Mouse (Mus musculus): ENCODE measurements around the gene Lrpprc. TPM values are rescaled to one million over a fixed set of nuclear protein-coding genes. Genes with fewer than 3 reads are reported as not detected.
"Not testable (repeated sequence)": the region's sequence is repeated elsewhere in the genome, so short reads cannot be mapped to it uniquely, and the experiment has no call there.

Gene Lrpprc
- total RNA-seq (2017), result 40.3 and 41.6 TPM in 2 replicates

DNA sequence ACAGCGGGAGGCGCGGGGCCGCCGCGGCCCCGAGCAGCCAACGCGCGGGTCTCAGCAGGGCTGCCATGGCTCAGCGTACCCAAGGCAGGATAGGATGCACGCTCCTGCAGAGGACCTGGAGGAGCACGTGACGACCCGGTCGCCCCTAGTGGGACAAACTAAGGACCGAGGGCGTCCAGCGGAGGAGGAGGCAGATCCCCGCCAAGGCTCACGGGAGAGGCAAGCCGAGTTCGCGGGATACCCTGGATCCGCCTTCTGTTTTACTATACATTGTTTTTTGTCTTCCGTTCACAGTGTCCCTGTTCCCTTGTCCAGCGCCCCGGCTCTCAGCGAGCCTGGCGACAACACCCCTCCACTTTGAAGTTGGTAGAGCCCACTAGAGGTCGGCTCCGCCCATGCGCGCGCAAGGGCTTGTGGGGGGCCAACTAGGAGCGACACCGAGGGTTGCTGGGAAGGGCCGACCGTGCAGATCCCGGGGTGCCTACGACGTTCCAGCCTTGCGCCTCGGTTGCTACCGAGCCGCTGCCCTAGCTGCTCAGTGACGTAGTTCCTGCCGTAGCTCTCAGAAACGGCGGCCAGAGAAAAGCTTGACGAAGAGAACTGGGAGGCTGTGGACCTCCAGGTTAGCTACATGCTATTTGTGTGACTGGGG is at the start of gene Lrpprc:
Gene Lrpprc, minus strand, starts transcription at position 343 of the 652 bp plus-strand sequence.
- peak; percentile 95 for ATAC-seq (ENCODE audit: extremely low read depth, insufficient number of reproducible peaks, low FRiP score, poor library complexity, severe bottlenecking)

- peak; percentile 79 for ATAC-seq (ENCODE audit: extremely low read depth, insufficient number of reproducible peaks, low FRiP score, poor library complexity, severe bottlenecking)
These were observed 47.2 kb upstream of the Lrpprc start for GRCm38 (mm10) chr17:84837780-84838179.

GRCm38 (mm10) chr17:84835249-84835648 is 44.7 kb upstream of the Lrpprc start:
- ATAC-seq (ENCODE audit: extremely low read depth, insufficient number of reproducible peaks, low FRiP score, poor library complexity, severe bottlenecking), result no peak

GRCm38 (mm10) chr17:84832346-84832745 is 41.8 kb upstream of the Lrpprc start:
- ATAC-seq (ENCODE audit: extremely low read depth, insufficient number of reproducible peaks, low FRiP score, poor library complexity, severe bottlenecking), result no peak

- ATAC-seq (ENCODE audit: extremely low read depth, insufficient number of reproducible peaks, low FRiP score, poor library complexity, severe bottlenecking), result no peak
These were observed 37.7 kb upstream of the Lrpprc start for GRCm38 (mm10) chr17:84828301-84828700.

GRCm38 (mm10) chr17:84820603-84821002 is 30.0 kb upstream of the Lrpprc start:
- ATAC-seq (ENCODE audit: extremely low read depth, insufficient number of reproducible peaks, low FRiP score, poor library complexity, severe bottlenecking), result no peak

GRCm38 (mm10) chr17:84818390-84818789 is 27.8 kb upstream of the Lrpprc start:
- no peak for ATAC-seq (ENCODE audit: extremely low read depth, insufficient number of reproducible peaks, low FRiP score, poor library complexity, severe bottlenecking)

GRCm38 (mm10) chr17:84816014-84816461 is 25.4 kb upstream of the Lrpprc start:
- ATAC-seq (ENCODE audit: extremely low read depth, insufficient number of reproducible peaks, low FRiP score, poor library complexity, severe bottlenecking), result no peak

- ATAC-seq (ENCODE audit: extremely low read depth, insufficient number of reproducible peaks, low FRiP score, poor library complexity, severe bottlenecking), result no peak
These were observed 24.3 kb upstream of the Lrpprc start for GRCm38 (mm10) chr17:84814905-84815304.

GRCm38 (mm10) chr17:84814192-84814591 is 23.6 kb upstream of the Lrpprc start:
- ATAC-seq (ENCODE audit: extremely low read depth, insufficient number of reproducible peaks, low FRiP score, poor library complexity, severe bottlenecking), result not testable (repeated sequence)

DNA sequence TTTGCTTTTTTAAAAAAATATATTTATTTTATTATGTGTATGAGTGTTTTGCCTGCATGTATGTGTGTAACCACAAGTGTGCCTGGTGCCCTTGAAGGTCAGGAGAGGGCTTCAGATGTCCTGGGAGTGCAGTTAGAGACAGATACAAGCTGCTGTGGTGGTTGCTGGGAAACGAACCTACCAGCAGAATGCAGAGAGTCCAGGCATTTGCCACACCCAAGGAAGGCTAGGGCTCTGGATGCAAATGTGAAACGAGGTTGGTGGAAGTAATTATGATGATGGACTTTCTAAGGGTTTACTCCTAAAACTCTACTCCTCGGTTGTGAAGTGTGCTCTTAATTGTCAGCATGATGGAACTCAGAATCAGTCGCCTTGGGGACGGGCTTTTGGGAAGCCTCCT is 1.4 kb upstream of the Lrpprc start:
- no peak for ATAC-seq (ENCODE audit: extremely low read depth, insufficient number of reproducible peaks, low FRiP score, poor library complexity, severe bottlenecking)

DNA sequence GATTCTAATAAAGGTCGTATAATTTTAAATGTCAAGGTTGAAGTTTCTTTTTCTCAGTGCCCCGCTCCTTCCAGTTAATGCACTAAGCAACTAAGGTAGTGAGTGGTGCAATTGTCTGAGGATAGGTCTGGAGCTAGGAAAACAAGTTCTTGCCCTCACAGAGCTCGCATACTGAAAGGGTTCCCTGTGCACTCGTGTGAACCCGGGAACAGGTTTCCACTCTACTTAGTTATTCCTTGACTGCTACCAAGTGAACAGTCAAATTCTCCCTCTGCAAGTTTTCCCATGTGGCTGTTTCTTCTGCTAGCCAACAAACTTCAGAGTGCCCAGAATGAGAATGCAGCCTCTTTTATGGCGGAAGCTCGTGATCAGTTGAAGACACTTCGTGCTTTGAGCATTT is 567 bp upstream of the Lrpprc start:
- ATAC-seq (ENCODE audit: extremely low read depth, insufficient number of reproducible peaks, low FRiP score, poor library complexity, severe bottlenecking), result no peak

- ATAC-seq (ENCODE audit: extremely low read depth, insufficient number of reproducible peaks, low FRiP score, poor library complexity, severe bottlenecking), result no peak
These were observed 546 bp downstream of the Lrpprc start for GRCm38 (mm10) chr17:84790043-84790442.

DNA sequence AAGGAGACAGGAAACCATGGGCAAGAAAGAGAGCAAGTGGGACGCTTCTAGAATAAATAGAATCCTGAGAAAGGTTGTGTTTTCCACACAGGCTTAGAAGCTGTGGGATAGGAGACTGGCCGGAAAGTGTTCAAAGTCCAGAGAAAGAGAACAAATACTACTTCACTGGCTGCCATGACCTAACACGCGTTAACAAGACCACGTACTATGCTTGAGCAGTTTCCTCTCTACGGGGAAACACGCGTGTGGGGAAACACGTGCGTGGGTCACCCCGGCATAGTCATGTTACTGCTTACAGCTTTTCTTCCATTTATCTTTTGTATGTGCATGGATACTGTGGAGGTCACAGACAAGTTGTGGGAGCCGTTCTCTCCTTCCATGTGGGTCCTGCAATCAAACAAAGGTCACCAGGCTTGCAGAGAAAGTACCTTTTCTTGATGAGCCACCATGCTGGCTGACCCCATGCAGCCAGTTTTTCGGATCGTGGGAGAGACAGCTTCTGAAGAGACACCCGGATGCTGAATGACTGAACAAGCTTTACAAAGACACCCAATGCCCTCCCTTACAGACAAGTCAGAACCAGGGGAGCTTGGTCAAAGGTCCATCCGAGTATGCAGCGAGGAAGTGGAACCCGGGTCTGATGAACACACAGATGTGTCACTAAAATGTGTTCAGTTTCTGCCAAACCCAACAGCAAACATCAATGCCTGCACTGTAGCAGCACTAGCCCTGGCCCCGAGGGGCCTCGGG is 2.0 kb downstream of the Lrpprc start:
- ATAC-seq (ENCODE audit: extremely low read depth, insufficient number of reproducible peaks, low FRiP score, poor library complexity, severe bottlenecking), result no peak

DNA sequence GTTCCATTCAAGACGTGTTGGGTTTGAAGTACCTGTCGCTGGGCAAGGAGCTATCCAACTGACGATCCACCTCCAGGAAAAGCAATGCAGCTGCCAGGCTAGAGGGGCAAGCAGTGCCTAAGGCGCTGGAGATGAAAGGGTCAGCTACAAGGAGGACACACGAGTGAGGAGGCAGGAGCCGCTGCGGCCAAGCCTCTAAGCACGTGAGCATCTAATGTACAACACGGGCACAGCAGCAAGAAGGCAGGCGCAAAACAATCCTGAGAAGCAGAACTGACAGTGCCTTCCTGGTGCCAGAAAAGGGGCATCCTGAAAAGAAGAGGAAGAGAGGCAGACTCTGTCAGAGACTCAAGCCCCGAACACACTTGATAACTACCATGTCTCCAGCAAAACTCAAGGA is 3.1 kb downstream of the Lrpprc start:
- no peak for ATAC-seq (ENCODE audit: extremely low read depth, insufficient number of reproducible peaks, low FRiP score, poor library complexity, severe bottlenecking)

- no peak for ATAC-seq (ENCODE audit: extremely low read depth, insufficient number of reproducible peaks, low FRiP score, poor library complexity, severe bottlenecking)
These were observed 3.7 kb downstream of the Lrpprc start for GRCm38 (mm10) chr17:84786911-84787310.

DNA sequence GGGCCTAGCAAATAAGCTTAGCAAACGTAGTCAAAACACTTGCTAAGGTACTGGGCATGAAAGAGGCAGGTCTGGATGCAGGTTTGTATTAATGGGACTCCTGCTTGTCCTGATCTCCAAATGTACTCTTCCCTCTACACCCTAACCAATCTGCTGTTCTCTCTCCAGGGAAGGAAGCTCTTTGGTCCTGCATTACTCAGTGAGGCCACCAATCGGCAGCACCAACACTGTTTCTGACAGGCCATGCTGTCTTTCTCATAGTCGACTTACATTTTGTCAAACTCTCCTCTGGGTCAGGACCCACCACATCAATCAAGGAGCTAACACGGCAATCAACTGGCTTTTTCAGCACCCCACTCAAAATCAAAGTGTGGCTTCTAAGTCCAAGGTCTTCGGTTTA is 5.4 kb downstream of the Lrpprc start:
- ATAC-seq (ENCODE audit: extremely low read depth, insufficient number of reproducible peaks, low FRiP score, poor library complexity, severe bottlenecking), result no peak

GRCm38 (mm10) chr17:84783491-84783890 is 7.1 kb downstream of the Lrpprc start:
- no peak for ATAC-seq (ENCODE audit: extremely low read depth, insufficient number of reproducible peaks, low FRiP score, poor library complexity, severe bottlenecking)

DNA sequence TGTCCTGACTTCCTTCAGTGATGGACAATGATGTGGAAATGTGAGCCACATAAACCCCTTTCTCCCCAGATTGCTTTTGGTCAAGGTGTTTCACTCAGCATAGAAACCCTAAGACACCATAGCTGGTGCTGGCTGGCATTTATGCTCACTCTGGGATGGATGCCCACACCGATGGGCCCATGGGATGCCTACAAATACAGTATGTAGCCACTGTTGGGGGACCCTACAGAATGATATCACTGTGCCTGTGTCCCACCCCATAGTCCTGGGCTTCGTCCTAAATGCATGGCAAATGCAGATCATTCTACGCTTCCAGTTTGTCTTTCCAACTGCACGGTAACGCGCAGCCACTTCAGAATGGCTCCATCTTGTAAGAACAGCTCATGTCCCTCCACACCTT is 10.3 kb downstream of the Lrpprc start:
- ATAC-seq (ENCODE audit: extremely low read depth, insufficient number of reproducible peaks, low FRiP score, poor library complexity, severe bottlenecking), result no peak

DNA sequence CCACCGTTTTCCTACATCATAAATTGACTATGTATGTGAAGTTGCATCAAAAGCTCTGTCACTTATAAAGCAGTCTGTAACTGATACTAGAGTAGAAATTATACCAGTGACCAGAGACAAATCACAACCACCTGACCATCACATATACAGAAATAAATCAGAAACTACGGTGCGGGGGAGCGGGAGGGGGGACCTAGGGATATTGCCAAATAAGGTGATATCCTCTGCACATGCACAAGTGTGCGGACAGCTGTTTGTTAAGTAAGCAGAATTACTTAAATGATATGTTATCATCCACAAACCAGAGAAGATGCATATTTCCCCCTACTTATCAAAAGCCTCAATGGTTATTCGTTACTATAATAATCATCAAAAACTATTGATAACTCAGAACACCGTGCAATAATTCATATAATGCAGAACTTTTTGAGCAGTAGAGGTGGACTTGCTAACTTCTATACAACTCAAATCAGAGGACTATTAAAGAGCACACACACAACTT is 12.1 kb downstream of the Lrpprc start:
- no peak for ATAC-seq (ENCODE audit: extremely low read depth, insufficient number of reproducible peaks, low FRiP score, poor library complexity, severe bottlenecking)
